Mouse (Mus musculus): ENCODE measurements around the gene Cmbl. TPM values are rescaled to one million over a fixed set of nuclear protein-coding genes. Genes with fewer than 3 reads are reported as not detected.

The Cmbl gene
- polyA plus RNA-seq, 1 experiment: 12.4 TPM

GRCm38 (mm10) chr15:31554855-31555254 is 10.3 kb upstream of the Cmbl start:
- Histone ChIP-seq H3K27ac (ENCODE audit: insufficient read depth, low read length) (no peak overlapping the region), H3K4me3 (ENCODE audit: extremely low read depth, insufficient read depth, insufficient read length) (no peak overlapping the region), H3K27me3 (ENCODE audit: control insufficient read depth, insufficient read depth, low read length) (no peaks in the 10 kb centered on the region), H3K36me3 (ENCODE audit: control insufficient read depth, insufficient read depth, low read length) (no peaks in the 10 kb centered on the region), H3K4me1 (ENCODE audit: control insufficient read depth, insufficient read depth, insufficient read length) (no peaks in the 10 kb centered on the region)
- WGBS: 64% methylated on average over 2 of the region's 2 CpGs
- DNase-seq (ENCODE audit: low read depth in 1 of 2, low spot score in 2 of 2): no peak
- TF ChIP-seq POLR2A (IDR thresholded peaks at IDR 0.05; ENCODE audit: low read depth, low read length): no peak
- no peak for TF ChIP-seq CTCF (IDR thresholded peaks at IDR 0.05; ENCODE audit: extremely low read depth, insufficient read depth, insufficient read length, insufficient replicate concordance)

- 92% methylated on average over 6 of the region's 6 CpGs for WGBS
- DNase-seq (ENCODE audit: low read depth in 1 of 2, low spot score in 2 of 2): no peak
- Histone ChIP-seq H3K27me3 (ENCODE audit: control insufficient read depth, insufficient read depth, low read length) (no peaks in the 10 kb centered on the region), H3K27ac (ENCODE audit: insufficient read depth, low read length) (no peak overlapping the region), H3K36me3 (ENCODE audit: control insufficient read depth, insufficient read depth, low read length) (no peaks in the 10 kb centered on the region), H3K4me1 (ENCODE audit: control insufficient read depth, insufficient read depth, insufficient read length) (no peaks in the 10 kb centered on the region), H3K4me3 (ENCODE audit: extremely low read depth, insufficient read depth, insufficient read length) (no peak overlapping the region)
- TF ChIP-seq CTCF (IDR thresholded peaks at IDR 0.05; ENCODE audit: extremely low read depth, insufficient read depth, insufficient read length, insufficient replicate concordance) (no peak), POLR2A (IDR thresholded peaks at IDR 0.05; ENCODE audit: low read depth, low read length) (no peak)
Observed at GRCm38 (mm10) chr15:31561390-31561789, 3.8 kb upstream of the Cmbl start.

GRCm38 (mm10) chr15:31561976-31562375 is 3.2 kb upstream of the Cmbl start:
- DNase-seq (ENCODE audit: low read depth in 1 of 2, low spot score in 2 of 2): no peak
- no peaks in the 10 kb centered on the region for H3K4me1 ChIP-seq (ENCODE audit: control insufficient read depth, insufficient read depth, insufficient read length)
- H3K27ac ChIP-seq (ENCODE audit: insufficient read depth, low read length): no peak overlapping the region
- no peaks in the 10 kb centered on the region for H3K27me3 ChIP-seq (ENCODE audit: control insufficient read depth, insufficient read depth, low read length)
- no peak overlapping the region for H3K4me3 ChIP-seq (ENCODE audit: extremely low read depth, insufficient read depth, insufficient read length)
- 94% methylated on average over 4 of the region's 4 CpGs for WGBS
- TF ChIP-seq POLR2A (IDR thresholded peaks at IDR 0.05; ENCODE audit: low read depth, low read length): no peak
- TF ChIP-seq CTCF (IDR thresholded peaks at IDR 0.05; ENCODE audit: extremely low read depth, insufficient read depth, insufficient read length, insufficient replicate concordance): no peak
- H3K36me3 ChIP-seq (ENCODE audit: control insufficient read depth, insufficient read depth, low read length): no peaks in the 10 kb centered on the region

GRCm38 (mm10) chr15:31562847-31563246 is 2.3 kb upstream of the Cmbl start:
- Histone ChIP-seq H3K4me1 (ENCODE audit: control insufficient read depth, insufficient read depth, insufficient read length) (no peaks in the 10 kb centered on the region), H3K36me3 (ENCODE audit: control insufficient read depth, insufficient read depth, low read length) (no peaks in the 10 kb centered on the region), H3K27me3 (ENCODE audit: control insufficient read depth, insufficient read depth, low read length) (no peaks in the 10 kb centered on the region), H3K4me3 (ENCODE audit: extremely low read depth, insufficient read depth, insufficient read length) (no peak overlapping the region), H3K27ac (ENCODE audit: insufficient read depth, low read length) (no peak overlapping the region)
- DNase-seq (ENCODE audit: low read depth in 1 of 2, low spot score in 2 of 2): no peak
- WGBS: 85% methylated on average over 8 of the region's 8 CpGs
- TF ChIP-seq POLR2A (IDR thresholded peaks at IDR 0.05; ENCODE audit: low read depth, low read length): no peak
- no peak for TF ChIP-seq CTCF (IDR thresholded peaks at IDR 0.05; ENCODE audit: extremely low read depth, insufficient read depth, insufficient read length, insufficient replicate concordance)

- DNase-seq (ENCODE audit: low read depth in 1 of 2, low spot score in 2 of 2): no peak
- WGBS: 50% methylated on average over 19 of the region's 19 CpGs
- H3K4me3 ChIP-seq (ENCODE audit: extremely low read depth, insufficient read depth, insufficient read length): no peak overlapping the region
Observed at GRCm38 (mm10) chr15:31563577-31564546, 1.3 kb upstream of the Cmbl start.

GRCm38 (mm10) chr15:31565786-31566185 is 597 bp downstream of the Cmbl start:
- H3K36me3 ChIP-seq (ENCODE audit: control insufficient read depth, insufficient read depth, low read length): no peaks in the 10 kb centered on the region
- H3K27ac ChIP-seq (ENCODE audit: insufficient read depth, low read length): no peak overlapping the region
- no peak for TF ChIP-seq CTCF (IDR thresholded peaks at IDR 0.05; ENCODE audit: extremely low read depth, insufficient read depth, insufficient read length, insufficient replicate concordance)
- no peak for TF ChIP-seq POLR2A (IDR thresholded peaks at IDR 0.05; ENCODE audit: low read depth, low read length)
- no peak overlapping the region for H3K4me3 ChIP-seq (ENCODE audit: extremely low read depth, insufficient read depth, insufficient read length)
- WGBS: 75% methylated on average over 1 of the region's 1 CpGs
- H3K4me1 ChIP-seq (ENCODE audit: control insufficient read depth, insufficient read depth, insufficient read length): no peaks in the 10 kb centered on the region
- no peak for DNase-seq (ENCODE audit: low read depth in 1 of 2, low spot score in 2 of 2)
- no peaks in the 10 kb centered on the region for H3K27me3 ChIP-seq (ENCODE audit: control insufficient read depth, insufficient read depth, low read length)

More at GRCm38 (mm10) chr15:31563577-31564546, 1.3 kb upstream of the Cmbl start:
- no peaks in the 10 kb centered on the region for H3K4me1 ChIP-seq (ENCODE audit: control insufficient read depth, insufficient read depth, insufficient read length)
- H3K36me3 ChIP-seq (ENCODE audit: control insufficient read depth, insufficient read depth, low read length): no peaks in the 10 kb centered on the region
- H3K27ac ChIP-seq (ENCODE audit: insufficient read depth, low read length): no peak overlapping the region
- no peak for TF ChIP-seq CTCF (IDR thresholded peaks at IDR 0.05; ENCODE audit: extremely low read depth, insufficient read depth, insufficient read length, insufficient replicate concordance)
- no peak for TF ChIP-seq POLR2A (IDR thresholded peaks at IDR 0.05; ENCODE audit: low read depth, low read length)
- no peaks in the 10 kb centered on the region for H3K27me3 ChIP-seq (ENCODE audit: control insufficient read depth, insufficient read depth, low read length)

- Histone ChIP-seq H3K36me3 (ENCODE audit: control insufficient read depth, insufficient read depth, low read length) (no peaks in the 10 kb centered on the region), H3K4me1 (ENCODE audit: control insufficient read depth, insufficient read depth, insufficient read length) (peaks cover 6% of the 10 kb centered on the region; the same call in 1 of the 2 replicates), H3K27ac (ENCODE audit: insufficient read depth, low read length) (no peak overlapping the region), H3K27me3 (ENCODE audit: control insufficient read depth, insufficient read depth, low read length) (no peaks in the 10 kb centered on the region), H3K4me3 (ENCODE audit: extremely low read depth, insufficient read depth, insufficient read length) (no peak overlapping the region)
- WGBS: 83% methylated on average over 7 of the region's 7 CpGs
- no peak for DNase-seq (ENCODE audit: low read depth in 1 of 2, low spot score in 2 of 2)
- TF ChIP-seq POLR2A (IDR thresholded peaks at IDR 0.05; ENCODE audit: low read depth, low read length): no peak
- no peak for TF ChIP-seq CTCF (IDR thresholded peaks at IDR 0.05; ENCODE audit: extremely low read depth, insufficient read depth, insufficient read length, insufficient replicate concordance)
Observed at GRCm38 (mm10) chr15:31567431-31567830, 2.2 kb downstream of the Cmbl start.
